Mouse (Mus musculus) spleen, adult 2 months (tissue): ENCODE measurements around the gene Bmpr1b. TPM values are rescaled to one million over a fixed set of nuclear protein-coding genes. Genes with fewer than 3 reads are reported as not detected.

Experiments used
- DNase-seq, 2 experiments: peaks; one replicate each; pipeline versions ENCODE4 v3.0.0 to v3.0.0-alpha.2; 2012 to 2021; ENCODE audit warnings: low spot score in 2 of 2, low read depth in 1 of 2
- H3K27ac ChIP-seq: fragments of 200-500 bp; 2 replicates; pipeline ENCODE4 v1.5.1; 2012; ENCODE audit warnings: low read length, inconsistent platforms; ENCODE audit not compliant: insufficient read depth
- H3K27me3 ChIP-seq: fragments of 200-500 bp; 2 replicates; pipeline ENCODE4 v1.6.1; 2012; ENCODE audit warnings: mild to moderate bottlenecking, moderate library complexity, low read length, inconsistent platforms; ENCODE audit not compliant: control insufficient read depth, insufficient read depth
- H3K36me3 ChIP-seq: fragments of 200-500 bp; 2 replicates; pipeline ENCODE4 v1.6.1; 2012; ENCODE audit warnings: mild to moderate bottlenecking, low read length, inconsistent platforms; ENCODE audit not compliant: control insufficient read depth, insufficient read depth
- H3K4me1 ChIP-seq: fragments of 200-500 bp; 2 replicates; pipeline ENCODE4 v1.6.1; 2011; ENCODE audit warnings: inconsistent platforms; ENCODE audit not compliant: control insufficient read depth, insufficient read depth, insufficient read length
- H3K4me3 ChIP-seq: fragments of 200-500 bp; 2 replicates; pipeline ENCODE4 v1.5.1; 2011; ENCODE audit warnings: mild to moderate bottlenecking, inconsistent platforms; ENCODE audit not compliant: insufficient read depth, insufficient read length; ENCODE audit errors: extremely low read depth
- CTCF ChIP-seq: fragments of 200-500 bp; IDR thresholded peaks from 2 replicates; pipeline ENCODE4 v1.5.1; 2011; ENCODE audit warnings: mild to moderate bottlenecking, inconsistent platforms; ENCODE audit not compliant: insufficient read depth, insufficient read length, insufficient replicate concordance; ENCODE audit errors: extremely low read depth
- POLR2A ChIP-seq: fragments of 200-500 bp; IDR thresholded peaks from 2 replicates; pipeline ENCODE4 v1.6.1; 2011; ENCODE audit warnings: low read depth, low read length, inconsistent platforms
- WGBS: fragments of 180-500 bp; shearing (Covaris S2); methylation state at CpG from one replicate; pipeline ENCODE4 v1.1.7; 2018; 5-methylcytosine and 5-hydroxymethylcytosine counted together
- polyA plus RNA-seq: library from polyadenylated mRNA; depleted of rRNA; stranded (reverse); fragments of >200 nt; gene quantifications from 2 replicates; pipeline ENCODE4 v1.2.3, GENCODE M21; 2012

Bmpr1b gene
- polyA plus RNA-seq, 1 experiment: 0.06 TPM

DNA sequence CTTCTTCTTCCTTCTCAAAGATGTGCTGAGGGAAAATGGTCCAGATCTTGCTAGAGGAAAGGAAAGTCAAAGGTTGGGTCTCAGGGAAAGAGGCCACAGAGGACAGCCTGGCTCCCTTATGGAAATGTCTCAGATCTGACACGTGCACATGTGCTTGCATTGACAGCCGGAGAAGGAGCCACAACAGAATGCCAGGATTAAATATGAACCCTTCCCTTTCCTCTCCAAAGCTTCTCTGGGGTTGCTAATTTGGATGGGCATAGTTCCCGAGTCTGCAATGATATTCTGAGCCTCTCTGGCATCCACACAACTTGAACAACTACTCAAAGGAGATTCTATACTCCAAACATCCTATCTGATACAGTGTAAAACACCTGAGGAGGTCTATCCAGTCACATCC lies 48.4 kb downstream of the Bmpr1b start:
- TF ChIP-seq CTCF (no peak), POLR2A (no peak)
- whole genome bisulfite sequencing: 78% methylated on average over 3 of the region's 3 CpGs

DNA sequence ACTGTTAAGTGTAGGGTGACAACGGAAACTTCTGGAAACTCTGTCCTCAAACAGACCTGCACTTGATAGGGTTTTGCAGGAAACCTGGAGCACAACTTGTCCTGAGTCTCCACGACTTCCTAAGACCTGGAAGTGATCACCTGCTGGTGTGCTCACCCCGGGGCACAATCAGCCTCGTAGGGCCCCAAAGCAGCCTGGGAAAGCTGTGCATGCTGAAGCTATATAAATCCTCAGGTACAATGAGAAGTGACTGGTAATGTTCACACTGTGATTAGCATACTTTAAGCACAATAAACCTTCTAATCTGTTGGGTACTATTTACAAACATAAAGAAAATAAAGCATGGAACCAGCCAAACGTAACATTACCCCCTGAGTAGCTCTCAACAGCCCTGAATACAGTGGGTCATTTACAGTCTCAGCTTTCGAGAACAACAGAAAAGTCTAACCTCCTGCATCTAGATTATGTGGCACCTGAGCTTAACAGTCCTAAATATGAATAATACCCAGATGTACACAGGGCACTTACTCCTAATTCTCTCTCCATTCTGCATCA lies 54.4 kb downstream of the Bmpr1b start:
- no peaks in the 10 kb centered on the region for H3K27me3 ChIP-seq
- H3K27ac ChIP-seq: no peak overlapping the region
- TF ChIP-seq CTCF (no peak), POLR2A (no peak)
- no peaks in the 10 kb centered on the region for H3K36me3 ChIP-seq
- 72% methylated on average over 6 of the region's 6 CpGs for WGBS
- no peaks in the 10 kb centered on the region for H3K4me1 ChIP-seq
- DNase-seq: no peak
- no peak overlapping the region for H3K4me3 ChIP-seq

More for the DNA sequence above, 48.4 kb downstream of the Bmpr1b start:
- Histone ChIP-seq H3K27me3 (no peaks in the 10 kb centered on the region), H3K36me3 (no peaks in the 10 kb centered on the region), H3K4me3 (no peak overlapping the region), H3K4me1 (no peaks in the 10 kb centered on the region), H3K27ac (no peak overlapping the region)
- no peak for DNase-seq

DNA sequence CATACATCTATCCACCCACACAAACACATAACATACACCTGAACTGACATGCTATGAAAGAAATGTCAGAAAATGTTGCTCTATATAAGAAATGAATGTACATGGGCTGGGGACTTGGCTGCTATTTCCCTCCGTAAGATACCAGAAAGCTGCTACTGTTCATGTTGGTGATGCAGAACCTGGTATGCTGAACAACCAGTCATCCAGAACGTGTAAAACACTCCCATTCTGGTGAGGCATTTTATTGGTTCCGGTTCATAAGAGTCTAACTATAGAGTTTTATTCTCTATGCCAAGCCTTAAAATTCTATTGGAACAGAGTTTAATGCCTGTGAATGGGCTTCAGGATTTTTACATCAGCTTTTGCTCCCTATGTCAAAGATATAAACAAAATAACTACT lies 55.0 kb downstream of the Bmpr1b start:
- TF ChIP-seq POLR2A (no peak), CTCF (no peak)
- no peak for DNase-seq
- no peaks in the 10 kb centered on the region for H3K4me1 ChIP-seq
- no peaks in the 10 kb centered on the region for H3K36me3 ChIP-seq
- H3K4me3 ChIP-seq: no peak overlapping the region
- H3K27ac ChIP-seq: no peak overlapping the region
- WGBS: 82% methylated on average over 3 of the region's 3 CpGs
- no peaks in the 10 kb centered on the region for H3K27me3 ChIP-seq

DNA sequence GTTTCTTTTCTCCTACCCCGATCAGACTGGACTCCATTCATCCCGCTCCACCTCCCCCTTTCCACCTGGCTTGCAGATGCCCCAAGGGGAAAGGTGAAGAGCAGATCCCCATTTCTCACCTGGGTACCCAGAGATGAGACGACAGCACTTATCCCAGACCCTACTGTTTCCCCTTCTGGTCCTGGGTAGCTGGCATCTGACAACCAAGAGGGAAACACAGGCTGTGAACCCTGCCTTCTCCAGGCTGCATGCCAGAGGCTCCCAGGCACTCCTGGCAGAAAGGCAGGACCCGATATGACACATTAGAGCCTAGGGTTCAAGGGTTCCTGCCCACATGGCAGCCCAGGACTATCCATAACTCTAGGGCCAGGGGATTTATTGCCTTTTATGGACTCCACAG lies 56.0 kb downstream of the Bmpr1b start:
- Histone ChIP-seq H3K27me3 (no peaks in the 10 kb centered on the region), H3K36me3 (no peaks in the 10 kb centered on the region), H3K4me3 (no peak overlapping the region), H3K4me1 (no peaks in the 10 kb centered on the region), H3K27ac (no peak overlapping the region)
- 84% methylated on average over 4 of the region's 4 CpGs for WGBS
- DNase-seq: no peak
- TF ChIP-seq CTCF (no peak), POLR2A (no peak)

DNA sequence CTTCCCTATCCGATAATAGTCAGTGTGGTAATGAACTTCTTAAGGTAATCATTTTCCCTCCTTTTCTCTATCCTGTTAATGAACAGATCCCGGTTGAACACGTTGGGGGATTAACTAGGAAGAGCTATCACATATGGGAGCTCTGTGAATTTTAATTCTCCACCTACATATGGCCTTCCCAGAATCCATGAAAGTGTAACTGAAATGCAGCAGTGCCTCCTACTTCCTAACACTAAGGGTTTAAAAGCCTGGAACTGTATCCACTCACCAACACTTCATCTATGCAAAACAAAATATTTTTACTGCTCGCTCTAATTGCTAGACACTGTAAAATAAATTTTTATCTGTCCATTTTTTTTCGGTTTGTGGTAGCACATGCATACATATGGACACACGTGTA lies 63.0 kb downstream of the Bmpr1b start:
- H3K4me3 ChIP-seq: no peak overlapping the region
- no peak for TF ChIP-seq CTCF
- TF ChIP-seq POLR2A: no peak
- H3K36me3 ChIP-seq: no peaks in the 10 kb centered on the region
- WGBS: 88% methylated on average over 6 of the region's 6 CpGs
- H3K27me3 ChIP-seq: no peaks in the 10 kb centered on the region
- no peaks in the 10 kb centered on the region for H3K4me1 ChIP-seq
- no peak overlapping the region for H3K27ac ChIP-seq
- DNase-seq: no peak

DNA sequence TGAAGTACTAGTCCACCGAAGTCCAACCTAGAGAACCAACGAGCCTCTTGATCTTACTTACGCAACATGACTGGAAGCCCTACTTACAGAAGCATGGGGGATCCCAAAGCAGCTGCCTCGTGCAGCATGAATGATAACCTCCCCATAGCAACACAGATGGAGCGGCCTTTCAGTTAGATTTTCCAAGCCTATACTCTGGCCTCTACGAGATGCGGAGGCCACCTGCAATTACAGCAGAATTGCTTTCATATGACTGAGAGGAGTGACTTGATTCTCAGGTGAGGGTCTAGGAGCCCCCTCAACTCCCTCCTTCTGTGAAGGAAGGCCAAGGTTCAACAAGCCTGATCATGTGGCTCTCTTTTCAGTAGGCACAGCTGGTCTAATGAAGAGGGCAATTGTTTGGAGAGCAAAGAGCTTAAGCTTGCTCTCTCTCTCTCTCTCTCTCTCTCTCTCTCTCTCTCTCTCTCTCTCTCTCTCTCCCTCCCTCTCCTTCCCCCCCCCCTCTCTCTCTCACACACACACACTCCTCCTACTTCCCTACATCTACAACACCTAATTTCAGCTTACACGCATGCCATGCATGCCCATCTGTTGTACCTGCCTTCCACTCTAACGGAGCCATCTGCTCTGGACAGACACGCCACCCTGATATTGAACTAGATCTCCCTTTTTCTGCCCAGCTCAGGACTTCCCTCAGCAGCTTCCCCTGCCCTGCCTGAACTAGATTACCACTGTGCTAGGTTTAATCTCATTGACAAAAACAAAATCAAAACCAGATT lies 65.0 kb downstream of the Bmpr1b start:
- H3K27ac ChIP-seq: no peak overlapping the region
- TF ChIP-seq CTCF (no peak), POLR2A (no peak)
- WGBS: 89% methylated on average over 10 of the region's 10 CpGs
- no peaks in the 10 kb centered on the region for H3K4me1 ChIP-seq
- no peak for DNase-seq
- H3K36me3 ChIP-seq: no peaks in the 10 kb centered on the region
- no peak overlapping the region for H3K4me3 ChIP-seq
- no peaks in the 10 kb centered on the region for H3K27me3 ChIP-seq

DNA sequence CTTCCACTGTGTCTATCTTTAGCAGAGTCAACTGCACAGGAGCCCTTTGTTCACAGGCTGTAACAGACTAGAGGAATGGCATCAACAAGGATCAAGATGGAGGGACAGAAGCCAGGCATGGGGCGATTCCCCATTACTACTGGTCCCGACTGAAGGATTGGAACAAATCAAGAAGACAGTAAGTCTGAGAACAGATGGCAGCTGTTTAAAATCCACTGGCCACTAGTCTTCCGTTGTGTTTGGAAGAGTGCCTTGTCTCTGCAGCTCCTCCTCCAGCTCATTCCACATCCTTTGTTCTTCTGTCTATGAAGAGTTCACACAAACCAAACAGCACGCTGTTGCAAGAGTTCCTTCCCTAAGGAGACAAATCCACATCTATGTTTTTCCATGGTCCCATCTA lies 65.6 kb downstream of the Bmpr1b start:
- H3K4me3 ChIP-seq: no peak overlapping the region
- no peaks in the 10 kb centered on the region for H3K27me3 ChIP-seq
- TF ChIP-seq CTCF (no peak), POLR2A (no peak)
- H3K36me3 ChIP-seq: no peaks in the 10 kb centered on the region
- no peaks in the 10 kb centered on the region for H3K4me1 ChIP-seq
- no peak overlapping the region for H3K27ac ChIP-seq
- WGBS: 88% methylated on average over 4 of the region's 4 CpGs
- no peak for DNase-seq
